Mouse (Mus musculus): ENCODE measurements around the gene Ptprc.
A peak's percentile ranks its signal among the peaks of the same experiment; 100 is the strongest.

The Ptprc gene

DNA sequence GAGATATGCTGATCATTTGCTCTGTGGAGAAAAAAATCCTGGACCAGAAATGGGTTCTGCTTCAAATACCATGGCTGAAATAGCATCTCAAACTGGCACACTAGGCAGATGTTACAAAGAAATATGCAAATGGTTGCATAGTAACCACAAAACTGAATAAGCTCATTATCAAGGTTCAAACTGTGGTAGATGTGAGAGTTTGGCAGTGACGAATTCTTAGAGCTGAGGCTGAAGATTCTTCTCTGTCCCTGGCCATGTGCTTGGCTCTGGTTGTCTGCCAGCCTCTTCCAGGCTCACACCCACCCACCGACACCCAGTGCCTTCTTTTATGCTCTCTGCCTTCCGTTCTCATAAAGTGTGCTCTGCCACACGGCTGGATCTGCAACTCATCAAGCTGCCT, 26.7 kb downstream of the Ptprc start:
- DNase-seq (ENCODE audit: low read depth): no peak

DNA sequence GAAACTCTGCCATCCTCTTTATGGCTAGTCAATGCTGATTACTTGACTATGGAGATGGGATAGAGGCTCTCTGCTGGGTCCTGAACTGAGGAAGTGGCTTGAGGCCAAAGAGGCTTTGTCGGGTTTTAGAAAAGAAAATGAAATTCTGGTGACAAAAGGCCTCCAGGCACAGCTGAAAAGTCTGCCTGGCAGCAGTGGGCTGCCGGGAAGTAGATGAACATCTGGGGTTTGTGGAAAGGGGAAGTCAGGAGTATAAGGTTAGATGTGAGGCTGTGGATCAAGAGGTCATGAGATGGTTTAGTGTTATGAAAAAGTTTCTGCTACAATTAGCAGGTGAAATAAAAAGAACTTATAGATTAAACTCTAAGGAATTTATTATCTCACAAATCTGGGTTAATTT, 29.9 kb downstream of the Ptprc start:
- DNase-seq (ENCODE audit: low read depth): no peak

DNA sequence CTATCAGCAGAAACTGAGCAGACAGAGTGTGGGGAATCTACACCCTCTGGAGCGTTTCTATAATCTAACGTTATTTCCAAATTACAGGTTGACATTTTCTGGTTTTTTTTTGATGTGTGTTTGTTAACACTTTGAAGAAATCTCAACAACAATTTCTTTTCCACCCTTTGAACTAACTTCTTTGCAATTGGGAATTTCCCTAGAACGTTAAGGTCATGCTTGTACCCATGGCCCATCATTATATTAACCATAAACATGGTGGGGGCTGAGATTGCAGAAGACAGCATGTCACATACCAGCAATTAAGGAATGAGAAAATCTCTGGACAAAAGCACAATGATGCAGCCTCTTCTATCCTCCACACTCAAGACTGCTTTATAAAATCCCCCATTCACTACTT, 30.4 kb downstream of the Ptprc start:
- no peak for DNase-seq (ENCODE audit: low read depth)

DNA sequence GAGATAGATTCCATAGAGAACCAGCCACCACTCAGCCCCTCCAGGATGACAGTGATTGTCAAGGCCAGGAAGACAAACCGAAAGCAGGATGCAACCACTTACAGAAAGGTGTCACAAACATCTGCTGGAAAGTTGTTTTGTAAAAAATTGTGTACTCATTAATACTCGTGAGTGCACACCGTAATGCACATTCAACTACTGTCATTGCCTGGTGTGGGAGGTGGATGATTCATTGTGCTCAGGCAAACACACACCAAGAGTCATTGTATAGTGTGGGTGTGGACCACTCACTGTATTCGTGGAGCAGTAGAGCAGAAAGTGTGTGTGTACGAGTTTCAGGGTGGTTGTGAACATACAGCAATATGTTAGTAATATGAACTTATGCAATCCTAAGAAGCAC, 31.1 kb downstream of the Ptprc start:
- DNase-seq (ENCODE audit: low read depth): no peak

DNA sequence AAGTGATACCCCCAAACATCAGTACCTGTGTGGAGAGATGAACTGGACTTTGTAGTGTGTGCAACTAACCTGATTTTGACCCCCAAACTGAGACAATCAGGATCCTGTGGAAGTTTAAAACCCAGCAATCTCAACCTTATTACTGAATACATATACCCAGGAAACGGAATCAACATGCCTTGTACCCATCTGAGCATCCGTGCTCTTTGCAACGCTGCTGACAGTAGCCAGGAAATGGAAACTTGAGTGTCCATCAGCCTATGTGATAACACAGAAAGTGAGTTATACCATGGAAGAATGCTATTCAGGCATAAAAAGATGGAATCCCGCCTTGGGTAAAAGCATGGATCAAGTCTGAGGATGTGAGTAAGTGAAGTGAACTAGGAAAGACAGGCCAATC, 34.7 kb downstream of the Ptprc start:
- no peak for DNase-seq (ENCODE audit: low read depth)

DNA sequence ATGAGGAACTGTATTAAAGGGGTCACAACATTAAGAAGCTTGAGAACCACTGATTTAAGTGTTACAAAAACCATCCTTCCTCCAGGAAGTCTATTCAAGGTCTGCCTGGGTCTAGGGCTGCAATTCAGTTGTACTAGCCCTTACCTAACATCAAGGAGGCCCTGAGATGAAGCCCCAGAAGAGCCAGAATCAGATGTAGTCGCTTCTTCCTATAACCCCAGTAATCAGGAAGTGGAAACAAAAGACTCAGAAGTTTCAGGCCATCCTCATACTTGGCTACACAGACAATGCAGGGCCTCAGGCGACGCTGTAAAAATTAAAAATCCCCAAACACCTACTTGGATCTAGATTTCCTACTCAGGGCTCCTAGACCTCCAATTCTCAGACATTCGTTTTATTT, 37.8 kb downstream of the Ptprc start:
- no peak for DNase-seq (ENCODE audit: low read depth)

DNA sequence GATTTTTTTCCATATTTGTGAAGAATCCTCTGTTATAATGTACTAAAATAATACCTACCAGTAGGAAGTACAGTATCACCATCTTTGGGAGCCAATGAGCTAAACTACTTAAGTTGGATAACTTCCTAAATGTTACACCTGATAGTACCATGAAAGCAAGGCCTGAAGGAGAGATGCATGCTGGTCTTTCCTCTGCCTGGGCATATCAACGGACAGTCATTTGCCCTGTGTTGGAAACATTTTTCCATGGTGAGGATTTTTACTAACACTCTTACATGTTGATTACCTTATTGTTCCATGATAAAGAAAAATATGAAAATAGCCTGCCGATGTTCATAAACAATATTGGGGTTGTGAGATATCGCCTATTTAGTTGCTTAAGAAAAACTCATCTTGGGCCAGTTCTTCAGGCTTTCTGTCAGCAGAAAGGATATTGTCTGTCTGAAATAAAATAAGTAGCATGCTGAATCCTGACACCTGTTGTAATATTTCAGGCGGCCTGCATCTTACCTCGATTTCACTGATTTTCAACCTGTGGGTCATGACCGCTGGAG, 38.4 kb downstream of the Ptprc start:
- no peak for DNase-seq (ENCODE audit: low read depth)

DNA sequence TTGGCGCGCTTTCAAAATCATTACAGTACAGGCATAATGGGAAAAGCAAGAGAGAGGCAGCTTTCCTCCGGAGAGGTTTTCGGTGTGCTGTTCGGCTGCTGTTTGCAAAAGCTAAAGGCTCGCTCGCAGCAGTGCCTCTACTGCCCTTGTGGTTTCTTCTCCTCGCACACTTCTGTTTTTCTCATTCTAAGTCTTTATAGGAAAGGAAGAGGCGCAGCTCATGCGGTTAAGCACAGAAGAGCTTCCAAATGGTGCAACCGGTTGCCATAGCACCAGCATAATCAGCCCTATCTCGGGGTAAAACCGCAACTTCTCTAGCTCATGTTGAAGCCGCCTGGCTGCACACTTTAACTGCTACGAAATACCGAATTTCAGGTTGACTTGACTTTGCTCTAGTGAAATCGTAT, 39.1 kb downstream of the Ptprc start:
- peak; percentile 56 for DNase-seq (ENCODE audit: low read depth)

DNA sequence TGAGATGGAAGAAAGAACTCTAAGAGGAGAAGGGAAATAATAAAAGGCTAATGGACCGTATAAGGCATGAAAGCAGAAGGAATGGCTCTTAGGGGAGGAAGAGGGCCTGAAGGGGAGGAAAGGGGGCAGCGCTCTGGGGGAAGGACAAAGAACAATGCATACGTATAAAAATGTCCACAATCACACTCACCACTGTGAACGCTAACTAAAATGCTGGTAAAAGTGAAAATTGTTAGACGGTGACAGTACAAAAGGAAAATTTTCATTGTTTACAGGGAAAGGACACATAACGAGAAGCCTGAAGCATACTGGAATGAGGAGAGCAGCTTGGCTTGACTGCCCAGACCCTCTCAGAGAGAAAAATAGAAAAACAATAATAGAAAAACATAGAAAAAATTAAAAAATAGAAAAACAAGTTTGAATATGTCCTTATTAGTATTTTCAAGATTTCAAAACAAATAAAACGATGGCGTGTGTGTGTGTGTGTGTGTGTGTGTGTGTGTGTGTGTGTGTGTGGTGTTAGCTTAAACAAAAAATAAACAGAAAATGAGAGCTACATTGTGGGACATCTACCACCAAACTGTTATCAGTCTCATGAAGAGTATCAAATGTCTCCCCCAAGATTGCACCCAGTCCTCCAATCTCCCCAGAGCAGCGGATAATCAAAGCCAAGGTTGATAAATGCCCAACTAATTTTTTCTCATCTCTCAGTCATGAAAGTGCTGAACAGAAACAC, 39.7 kb downstream of the Ptprc start:
- DNase-seq (ENCODE audit: low read depth): no peak

DNA sequence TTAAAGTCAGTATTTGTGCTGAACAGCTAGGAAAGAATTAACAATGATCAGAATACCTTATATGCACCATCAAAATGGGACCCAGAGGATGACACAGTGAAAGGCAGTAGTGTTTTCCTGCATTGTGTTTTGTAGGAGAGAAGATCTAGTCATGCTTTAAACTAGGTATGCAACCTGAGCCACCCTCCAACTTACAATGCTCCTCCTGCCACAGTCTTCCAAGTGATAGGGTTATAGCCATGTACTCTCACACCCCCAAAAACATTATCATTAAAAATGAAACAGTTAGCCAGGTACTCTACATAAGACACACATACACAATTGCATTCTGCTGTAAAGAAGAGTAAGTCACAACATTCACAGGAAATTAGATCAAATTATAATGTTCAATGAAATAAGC, 40.4 kb downstream of the Ptprc start:
- no peak for DNase-seq (ENCODE audit: low read depth)

DNA sequence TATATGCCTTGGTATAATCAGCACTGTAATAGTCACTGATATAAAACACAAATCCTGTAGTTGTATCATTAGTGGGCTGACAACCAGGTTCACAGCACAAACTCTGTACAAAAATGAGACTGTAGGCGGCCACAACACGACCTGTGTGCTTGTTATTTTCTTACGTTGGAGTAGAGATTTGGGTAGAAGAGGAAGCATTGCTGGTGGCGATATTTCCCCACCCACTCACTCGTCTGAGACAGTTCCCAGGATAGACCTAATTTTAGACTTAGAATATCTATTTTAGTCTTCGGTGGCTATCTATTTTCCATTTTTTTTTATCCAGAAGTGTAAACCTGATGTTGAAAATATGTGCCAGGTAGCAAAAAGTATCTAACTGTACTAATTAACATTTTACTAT, 41.2 kb downstream of the Ptprc start:
- DNase-seq (ENCODE audit: low read depth): no peak

DNA sequence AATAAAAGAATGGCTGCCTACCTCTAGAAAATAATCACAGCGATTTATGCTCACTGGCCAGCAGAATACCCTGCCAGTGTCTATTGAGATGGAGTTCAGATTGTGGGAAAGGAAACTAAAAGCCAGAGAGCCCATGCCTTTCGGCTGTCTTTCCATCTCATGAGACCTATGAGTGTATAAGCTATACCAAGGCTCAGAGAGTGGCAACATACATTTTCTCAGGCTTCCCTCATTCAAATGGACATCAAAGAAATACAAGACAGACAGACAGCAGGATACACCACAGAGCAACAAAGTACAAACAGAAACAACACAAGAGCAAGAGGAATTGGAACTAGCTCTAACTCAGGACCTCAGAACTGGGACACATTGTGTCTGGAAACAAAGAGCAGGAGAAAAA, 43.8 kb downstream of the Ptprc start:
- DNase-seq (ENCODE audit: low read depth): no peak

DNA sequence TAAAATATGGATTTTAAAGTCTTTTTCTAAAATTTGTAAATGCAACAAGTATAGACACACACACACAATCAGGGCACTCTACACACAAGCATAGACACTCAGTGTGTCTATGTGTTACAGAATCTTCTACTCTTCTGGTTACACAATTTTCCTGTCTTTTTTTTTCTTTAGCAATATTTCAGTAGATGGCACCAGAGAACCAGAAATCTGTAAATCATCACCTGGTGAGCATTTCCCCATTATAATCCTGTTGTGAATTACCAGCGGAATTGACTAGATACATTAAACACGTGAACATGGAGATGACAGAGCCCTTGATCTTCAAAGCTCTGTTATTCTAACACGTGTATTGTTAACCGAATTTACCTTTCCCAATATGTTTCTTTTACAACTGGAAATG, 45.4 kb downstream of the Ptprc start:
- no peak for DNase-seq (ENCODE audit: low read depth)

DNA sequence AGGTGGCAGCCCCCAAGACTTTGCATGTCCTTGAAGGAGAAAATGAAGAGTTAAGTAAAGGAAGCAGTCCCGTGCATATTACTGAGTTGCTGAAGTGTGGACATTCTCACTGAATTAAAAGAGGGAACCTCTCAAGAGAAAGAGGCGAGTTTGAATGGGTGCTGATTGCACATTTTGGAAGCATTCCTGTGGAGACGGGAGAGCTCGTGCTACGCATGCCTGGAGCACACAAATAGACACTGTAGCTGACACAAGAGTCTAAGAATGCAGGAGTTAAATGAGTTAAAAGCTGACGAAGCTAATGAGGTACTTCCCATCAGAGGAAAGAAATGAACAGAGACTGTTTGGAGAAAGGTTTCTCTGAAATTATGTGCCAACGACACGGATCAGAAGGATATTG, 48.7 kb downstream of the Ptprc start:
- no peak for DNase-seq (ENCODE audit: low read depth)

DNA sequence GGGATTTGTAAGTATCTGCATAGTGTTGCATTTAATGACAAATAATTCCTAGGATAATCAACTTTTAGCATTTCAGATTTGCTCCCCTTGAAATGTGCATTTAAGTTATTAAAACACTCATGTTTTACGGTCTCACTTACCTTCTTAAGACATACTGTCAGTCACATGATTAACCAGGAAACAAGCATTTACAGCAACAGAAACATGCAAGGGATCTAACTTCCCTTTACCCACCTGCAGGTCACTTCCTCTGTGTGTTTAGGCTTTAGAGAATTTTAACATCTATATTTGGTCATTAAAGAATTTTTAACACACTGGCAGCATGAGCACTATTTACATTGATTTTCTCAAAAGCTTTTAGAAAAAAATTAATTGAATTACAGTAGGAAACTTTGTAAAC, 50.2 kb downstream of the Ptprc start:
- DNase-seq (ENCODE audit: low read depth): no peak

DNA sequence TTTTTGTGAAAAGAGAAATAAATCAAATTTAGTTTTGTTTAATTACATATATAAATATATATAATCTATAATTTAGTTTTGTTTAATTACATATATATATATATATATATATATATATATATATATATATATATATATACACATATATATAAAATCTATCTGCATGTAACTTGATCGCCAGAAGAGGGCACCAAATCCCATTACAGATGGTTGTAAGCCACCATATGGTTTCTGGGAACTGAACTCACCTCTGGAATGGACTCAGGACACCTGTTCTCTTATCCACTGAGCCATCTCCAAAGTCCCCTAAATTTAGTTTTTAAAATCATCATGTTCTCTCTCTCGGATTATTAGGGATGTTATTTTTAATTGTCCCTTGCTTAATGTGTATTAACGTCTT, 51.6 kb downstream of the Ptprc start:
- no peak for DNase-seq (ENCODE audit: low read depth)

DNA sequence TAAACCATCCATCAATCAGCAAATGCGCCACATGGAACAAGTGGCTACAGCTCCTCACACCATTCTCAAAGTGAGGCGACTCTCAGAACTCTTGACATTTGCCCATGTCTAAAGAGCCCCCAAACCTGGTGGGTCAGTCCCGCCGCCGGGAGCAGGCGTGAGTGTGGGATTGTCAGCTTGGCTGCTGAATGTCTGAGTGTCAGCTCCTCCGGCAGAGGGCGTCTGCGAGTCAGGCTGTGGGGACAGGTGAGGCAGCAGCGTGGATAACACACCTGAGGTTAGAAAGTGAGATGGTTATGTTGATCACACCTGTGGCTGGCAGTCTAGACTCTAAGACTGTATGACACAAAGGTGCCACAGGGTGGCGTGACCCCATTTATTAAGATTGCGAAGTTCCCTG, 55.6 kb downstream of the Ptprc start:
- no peak for DNase-seq (ENCODE audit: low read depth)

DNA sequence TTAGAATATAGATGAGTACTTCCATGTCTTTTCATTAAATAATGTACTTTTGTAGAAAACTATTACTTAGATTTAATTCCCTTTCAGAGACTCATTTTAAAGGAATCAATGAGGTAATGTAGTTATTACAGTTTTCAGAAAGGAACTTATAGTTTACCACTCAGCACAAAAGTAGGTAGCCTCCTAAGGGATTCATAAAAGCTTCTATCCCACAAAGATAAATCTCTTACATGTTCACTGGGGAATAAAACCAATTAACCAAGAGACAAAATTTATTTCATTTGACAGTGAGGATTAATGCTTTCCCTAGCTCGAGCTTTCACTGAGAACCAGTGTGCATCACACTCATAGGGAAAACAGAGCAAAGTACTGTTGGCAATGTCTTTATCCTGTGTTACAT, 82.3 kb downstream of the Ptprc start:
- DNase-seq (ENCODE audit: low read depth): no peak

DNA sequence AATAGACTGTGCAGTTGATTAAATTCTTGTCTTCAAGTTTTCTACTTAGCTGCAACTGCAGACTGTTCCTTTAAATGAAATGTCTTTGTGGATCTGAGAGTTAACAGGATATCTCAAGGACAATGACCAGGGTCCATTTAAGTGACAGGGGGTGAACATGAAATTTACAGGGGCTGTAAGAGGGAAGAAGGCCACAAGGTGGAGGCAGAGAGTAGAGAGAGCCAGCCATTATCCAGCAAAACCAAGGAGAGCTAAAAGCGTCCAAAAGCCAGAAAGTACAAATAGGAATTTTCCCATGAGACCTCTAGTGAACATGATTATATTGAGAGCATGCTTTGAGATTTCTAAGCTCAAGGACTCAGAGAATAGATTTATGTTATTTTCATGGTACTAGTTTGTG, 89.7 kb downstream of the Ptprc start:
- peak; percentile 35 for DNase-seq (ENCODE audit: low read depth)

DNA sequence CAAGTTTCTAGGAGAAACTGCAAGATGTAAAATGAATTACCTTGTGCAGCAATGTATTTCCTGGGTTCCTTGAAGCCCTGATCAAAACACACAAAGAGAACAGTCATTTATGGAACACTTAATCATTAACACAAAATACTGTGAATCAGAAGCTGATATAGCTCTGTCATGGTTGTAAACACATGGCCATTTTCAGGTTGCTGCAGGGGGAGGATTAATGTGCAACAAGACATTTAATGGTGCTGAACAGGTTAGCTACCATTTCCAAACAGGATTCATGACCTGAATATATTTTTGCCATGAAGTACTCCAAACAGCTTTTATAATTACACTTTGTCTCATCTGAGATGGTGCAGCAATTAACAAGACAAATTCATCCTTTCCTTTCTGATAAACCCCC, 91.8 kb downstream of the Ptprc start:
- no peak for DNase-seq (ENCODE audit: low read depth)

DNA sequence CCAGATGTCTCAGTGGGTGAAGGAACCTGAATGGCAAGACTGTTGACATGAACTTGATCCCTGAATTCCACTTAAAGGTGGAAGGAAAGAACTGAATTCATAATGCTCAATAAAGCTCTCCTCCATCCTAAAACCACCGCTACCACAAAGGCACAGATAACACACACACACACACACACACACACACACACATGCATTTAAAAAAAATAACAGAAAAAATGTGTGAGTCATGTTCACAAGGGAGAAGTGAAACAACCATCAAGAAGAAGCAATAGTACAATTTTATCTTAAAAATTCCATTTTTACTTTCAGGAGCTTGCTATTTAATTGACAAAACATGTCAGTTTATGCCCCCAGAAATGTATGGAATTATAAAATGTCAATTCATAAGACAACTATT, 95.2 kb downstream of the Ptprc start:
- no peak for DNase-seq (ENCODE audit: low read depth)

DNA sequence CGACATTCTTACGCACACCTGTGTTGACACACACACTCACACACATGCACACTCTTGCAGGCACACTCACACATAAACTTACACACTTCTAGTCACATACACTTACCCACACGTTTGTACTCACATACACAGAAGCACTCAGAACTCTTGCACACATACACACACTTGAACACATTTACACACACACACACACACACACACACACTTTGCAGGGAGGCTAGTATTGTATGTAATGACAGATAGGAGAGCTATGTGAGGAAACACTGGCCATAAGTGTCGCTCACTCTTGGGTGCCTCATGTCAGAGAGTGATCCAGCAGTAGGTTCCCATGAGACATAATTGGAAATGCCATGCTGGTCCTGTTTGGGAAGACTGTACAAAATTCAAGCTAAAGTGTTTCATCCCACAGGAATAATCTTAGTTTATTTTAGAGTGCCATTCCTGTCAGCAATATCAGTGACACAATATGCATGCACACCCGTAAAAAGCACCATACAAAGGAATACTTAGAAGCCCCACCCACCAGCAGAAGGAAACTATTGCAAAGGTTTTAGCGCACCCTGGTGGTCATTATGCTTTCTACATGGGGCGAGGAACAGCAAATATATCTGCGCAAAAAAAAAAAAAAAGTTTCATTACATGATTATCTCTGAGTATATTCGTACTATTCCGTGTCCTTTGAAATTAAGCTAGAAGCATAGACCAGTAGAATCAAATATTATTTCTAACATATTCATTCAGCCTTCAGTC, 131.1 kb downstream of the Ptprc start:
- DNase-seq (ENCODE audit: low read depth): peak; percentile 60

DNA sequence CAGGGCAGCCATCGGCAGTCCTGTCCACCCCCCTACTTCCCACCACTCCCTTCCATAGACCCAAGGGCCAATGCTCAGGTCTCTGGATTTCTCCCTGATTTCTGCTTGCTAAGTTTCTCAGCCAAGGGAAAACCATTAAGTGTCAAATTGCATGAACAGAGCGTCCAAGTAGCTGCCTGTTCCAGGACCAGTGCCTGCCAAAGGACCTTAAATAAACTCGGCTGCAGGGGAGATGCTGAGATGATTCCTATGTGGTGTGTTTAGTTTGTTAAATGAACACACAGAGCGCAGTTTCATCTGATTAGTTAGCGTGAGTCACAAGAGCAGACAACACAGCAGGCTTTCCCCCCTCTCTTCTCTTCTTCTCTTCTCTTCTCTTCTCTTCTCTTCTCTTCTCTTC, 135.0 kb downstream of the Ptprc start:
- DNase-seq (ENCODE audit: low read depth): peak; percentile 72

DNA sequence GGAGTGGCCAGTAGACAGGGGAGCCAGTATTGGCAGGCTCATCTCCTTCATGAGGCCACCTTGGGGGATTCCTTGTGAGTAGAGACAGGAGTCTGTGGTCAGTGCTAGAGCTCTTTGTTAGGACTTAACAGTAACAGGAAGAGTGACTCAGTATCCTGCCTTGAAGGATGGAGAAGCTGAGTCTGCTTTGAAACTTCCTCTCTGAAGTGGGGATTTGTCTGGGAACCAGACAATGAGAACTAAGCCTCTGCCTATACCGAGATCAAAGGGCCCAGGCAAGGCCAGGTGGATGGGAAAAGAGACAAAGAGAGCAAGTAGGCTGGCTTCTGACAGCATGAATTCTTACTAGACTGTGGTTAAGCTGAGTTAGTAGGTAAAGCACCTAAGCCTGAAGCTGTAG, 136.3 kb downstream of the Ptprc start:
- DNase-seq (ENCODE audit: low read depth): no peak
